Mouse (Mus musculus): ENCODE results near the gene Hcn4.

Hcn4 gene

DNA sequence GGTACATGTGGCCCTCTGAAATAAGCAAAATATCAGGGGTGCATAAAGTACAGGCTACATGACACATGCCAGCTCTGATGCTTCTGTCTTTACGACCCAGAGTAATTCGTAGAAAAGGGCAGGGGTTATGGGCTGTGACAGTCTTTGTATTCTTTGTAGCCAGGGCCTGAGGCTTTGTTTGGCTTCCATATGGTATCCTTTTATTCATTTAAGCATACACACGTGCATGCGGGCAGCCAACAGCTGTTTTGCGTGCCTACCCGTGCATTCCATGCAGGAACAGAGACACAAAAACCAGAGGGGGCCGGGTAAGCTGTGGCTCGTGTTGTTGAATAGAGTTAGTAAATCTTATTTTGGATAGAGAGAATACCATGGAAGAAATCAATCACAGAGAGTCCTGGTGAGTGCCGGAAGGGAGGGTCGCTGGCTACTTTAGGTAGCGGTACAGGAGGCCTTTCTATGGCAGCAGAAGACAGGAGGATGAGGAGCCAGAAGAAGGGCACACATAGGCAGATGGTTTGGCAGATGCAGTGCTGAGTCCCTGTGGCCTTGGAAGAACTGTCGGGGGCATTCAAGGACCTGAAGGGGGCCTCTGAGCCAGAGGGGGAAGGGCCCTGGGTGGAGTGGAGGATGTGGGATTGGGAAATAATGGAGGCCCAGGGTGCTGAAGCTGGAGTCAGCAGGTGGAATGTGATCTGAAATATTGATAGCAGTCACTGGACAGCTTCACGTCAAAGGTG, 26.5 kb downstream of the Hcn4 start:
- no peak for DNase-seq

DNA sequence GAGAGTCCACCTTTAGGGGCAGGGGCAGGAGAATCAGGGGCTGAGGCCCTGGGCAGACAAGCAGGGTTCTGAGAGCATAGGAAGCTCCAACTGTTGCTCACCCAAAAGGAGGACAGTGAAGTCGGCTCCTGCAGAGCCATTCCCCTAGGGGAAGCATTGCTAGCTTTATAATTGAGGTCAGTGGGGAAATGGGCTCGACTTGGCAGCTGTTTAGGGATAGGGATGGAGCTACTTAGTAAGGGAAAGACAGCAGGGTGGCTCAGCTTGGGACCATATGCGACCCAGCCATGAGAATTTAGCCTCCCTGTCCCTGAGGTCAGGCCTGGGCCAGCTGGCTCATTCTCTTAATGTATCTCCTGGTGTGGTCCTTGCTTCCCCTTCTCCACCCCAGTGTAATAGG, 31.7 kb downstream of the Hcn4 start:
- no peak for DNase-seq

DNA sequence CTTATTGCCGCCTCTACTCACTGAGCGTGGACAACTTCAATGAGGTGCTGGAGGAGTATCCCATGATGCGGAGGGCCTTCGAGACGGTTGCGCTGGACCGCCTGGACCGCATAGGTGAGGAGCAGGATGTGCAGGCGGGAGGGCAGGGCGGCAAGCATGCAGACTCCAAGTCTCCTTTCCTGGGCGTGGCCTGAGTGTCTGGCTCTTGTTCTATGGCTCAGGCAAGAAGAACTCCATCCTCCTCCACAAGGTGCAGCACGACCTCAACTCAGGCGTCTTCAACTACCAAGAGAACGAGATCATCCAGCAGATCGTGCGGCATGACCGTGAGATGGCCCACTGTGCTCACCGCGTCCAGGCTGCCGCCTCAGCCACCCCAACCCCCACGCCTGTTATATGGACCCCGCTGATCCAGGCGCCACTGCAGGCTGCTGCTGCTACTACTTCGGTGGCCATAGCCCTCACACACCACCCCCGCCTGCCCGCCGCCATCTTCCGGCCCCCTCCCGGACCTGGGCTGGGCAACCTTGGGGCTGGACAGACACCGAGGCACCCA, 35.9 kb downstream of the Hcn4 start:
- DNase-seq = peak in 1 of 2 experiments; percentile 15

DNA sequence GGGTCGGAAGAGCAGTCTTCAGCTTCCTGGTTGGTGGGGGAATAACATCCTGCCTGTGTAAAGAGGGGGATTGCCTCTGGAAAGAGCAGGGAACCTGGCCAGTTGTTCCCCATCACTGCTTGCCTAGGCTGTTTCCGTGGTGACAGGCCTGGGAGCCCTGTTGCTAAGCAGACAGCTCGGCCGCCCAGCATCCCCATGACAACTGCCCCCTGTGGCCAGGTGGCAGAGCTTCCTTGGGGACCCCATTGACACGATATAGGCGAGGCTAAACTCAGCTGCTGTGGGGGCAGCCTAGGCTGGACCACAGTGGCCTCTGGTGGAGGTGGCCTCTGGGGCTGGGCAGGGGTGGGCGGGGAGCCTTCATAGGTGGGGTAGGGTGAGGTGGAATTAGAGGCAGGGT, 40.6 kb downstream of the Hcn4 start:
- no peak for DNase-seq

DNA sequence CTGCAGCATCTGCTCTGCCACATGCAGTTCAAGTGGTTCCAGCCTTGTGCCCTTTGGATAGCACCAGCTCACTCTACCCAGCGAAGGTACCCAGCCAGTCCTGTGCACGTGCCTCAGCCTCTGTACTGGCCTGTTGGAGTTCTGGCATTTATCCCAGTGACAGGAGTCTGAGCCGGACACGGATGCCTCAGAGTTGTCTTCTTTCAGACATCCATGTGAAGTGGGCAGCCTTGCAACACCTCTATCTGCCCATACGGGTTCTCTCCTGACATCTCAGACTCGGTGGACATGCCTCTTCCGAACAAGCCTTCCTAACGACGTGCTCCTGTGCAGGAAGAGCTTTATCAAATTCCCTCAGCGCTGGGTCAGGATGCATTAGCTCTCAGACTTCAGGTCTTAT, 47.9 kb downstream of the Hcn4 start:
- DNase-seq = no peak

DNA sequence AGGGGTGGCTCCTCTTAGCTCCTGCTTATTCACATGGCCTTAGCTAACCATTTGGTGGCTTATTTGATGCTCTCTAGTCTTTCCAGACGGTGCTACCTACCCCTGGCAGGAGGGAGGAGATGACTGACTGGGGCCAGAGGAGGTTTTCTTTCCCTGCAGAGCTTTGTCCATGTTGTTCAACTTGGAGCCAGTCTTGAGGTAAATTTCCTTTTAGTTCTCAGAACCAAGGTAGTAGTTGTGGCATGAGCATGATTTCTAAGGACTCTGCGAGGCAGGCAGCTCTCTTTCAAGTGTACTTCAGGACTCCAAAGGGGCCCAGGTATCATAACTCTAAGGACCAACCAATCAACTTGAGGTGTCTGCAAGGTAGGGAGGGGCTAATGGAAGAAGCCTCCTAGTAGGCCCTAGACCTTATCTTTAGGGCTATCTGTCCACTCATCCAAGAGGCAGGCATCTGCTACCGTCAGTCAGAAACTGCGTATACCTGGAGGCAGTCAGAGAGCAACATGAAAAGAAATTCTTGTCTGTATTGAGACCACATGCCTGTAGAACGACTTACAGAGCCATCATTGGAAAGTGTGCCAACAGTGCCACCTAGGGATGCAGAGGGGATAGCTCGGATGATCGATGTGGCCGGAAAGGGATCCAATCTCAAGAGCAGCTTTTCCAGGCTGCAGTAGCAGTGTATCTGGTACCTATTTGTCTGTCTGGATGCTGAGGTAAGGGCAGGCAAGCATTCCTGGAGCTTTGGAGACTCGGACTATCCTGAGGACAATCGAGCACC, 50.5 kb downstream of the Hcn4 start:
- peak in 1 of 2 experiments; percentile 75 for DNase-seq

DNA sequence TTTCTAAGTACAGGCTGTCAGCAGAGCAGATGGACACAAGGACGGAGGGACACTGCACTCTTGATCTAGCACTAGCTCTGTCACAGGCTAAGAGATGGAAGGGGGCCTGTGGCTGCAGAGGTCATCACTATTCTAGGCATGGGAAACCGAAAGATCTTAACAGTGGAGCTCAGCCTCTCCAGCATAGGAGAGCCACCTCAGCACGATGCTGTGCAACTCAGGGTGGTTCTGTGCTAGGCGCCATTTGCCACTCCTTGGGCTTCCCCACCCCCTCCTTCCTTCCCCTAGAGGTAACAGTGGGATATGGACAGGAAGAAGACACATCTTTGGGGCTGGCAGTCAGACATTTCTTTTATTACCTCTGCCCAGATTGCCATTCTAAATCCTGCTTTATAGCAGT, 51.1 kb downstream of the Hcn4 start:
- no peak for DNase-seq

DNA sequence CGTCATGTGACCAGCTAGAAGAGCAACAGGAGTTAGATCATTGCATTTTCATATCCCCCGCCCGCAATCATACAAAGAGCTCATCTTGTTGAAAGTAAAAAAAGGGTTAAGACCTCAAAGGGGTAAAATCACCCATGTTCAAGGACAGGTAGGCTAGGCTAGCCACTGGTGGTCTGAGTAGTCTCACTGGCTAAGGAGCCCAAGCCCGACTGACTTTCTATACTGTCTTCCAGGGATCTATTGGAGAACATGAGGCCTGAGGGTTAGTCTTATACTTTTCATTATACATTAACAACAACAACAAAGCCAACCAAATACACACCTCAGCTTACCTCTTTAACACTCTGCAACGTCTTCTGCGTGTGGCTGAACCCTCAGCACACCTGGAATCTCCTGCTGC, 52.2 kb downstream of the Hcn4 start:
- DNase-seq = no peak

DNA sequence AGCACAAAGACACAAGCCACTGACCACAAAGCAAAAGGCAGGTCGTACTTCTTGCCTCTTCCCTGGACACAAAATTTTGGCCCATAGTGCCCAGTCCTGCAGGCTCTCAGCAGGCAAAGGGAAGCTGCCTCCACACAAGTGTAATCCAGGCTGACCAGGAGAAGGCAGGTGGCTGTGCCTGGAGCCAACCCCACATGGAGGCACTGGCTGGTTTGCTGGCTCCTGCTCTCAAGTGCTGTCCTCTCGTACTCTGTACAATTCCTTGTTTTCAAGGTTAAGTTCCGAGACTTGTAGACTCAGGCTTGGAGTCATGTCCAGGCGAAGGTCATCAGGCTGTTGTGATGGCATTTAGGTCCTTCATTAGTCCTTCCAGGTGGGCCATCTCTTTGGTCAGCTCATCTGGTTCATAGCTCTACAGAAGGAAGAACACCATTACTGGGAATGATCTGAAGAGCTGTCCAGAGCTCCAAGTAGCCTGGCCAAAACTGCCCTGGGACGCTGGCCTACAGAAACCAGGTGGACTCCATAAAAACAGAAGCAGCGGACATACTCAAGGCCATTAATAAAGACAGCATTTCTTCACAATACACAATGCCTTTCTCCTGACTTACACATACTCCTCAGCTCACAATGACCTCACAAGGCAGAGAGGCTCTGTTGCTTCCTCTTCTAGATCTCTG, 53.9 kb downstream of the Hcn4 start:
- DNase-seq = no peak

DNA sequence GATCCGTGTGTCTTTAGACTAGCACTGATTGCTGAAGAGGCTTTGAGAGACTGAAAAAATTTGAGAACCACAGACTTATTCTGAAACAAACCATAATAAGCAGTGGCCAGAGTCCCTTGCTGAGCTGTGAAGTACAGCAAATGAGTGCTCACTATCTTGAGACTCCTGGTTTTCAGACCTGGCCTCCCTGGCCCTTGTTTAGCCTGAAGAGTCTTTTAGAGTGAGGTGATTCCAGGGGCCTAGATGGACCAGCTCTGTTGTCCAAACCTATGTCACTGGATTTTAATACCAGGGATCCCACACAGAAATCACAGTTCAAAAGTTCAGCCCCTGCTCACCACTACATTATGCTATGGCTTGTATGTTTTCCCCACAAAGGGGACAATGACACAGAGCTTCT, 56.6 kb downstream of the Hcn4 start:
- DNase-seq = no peak

DNA sequence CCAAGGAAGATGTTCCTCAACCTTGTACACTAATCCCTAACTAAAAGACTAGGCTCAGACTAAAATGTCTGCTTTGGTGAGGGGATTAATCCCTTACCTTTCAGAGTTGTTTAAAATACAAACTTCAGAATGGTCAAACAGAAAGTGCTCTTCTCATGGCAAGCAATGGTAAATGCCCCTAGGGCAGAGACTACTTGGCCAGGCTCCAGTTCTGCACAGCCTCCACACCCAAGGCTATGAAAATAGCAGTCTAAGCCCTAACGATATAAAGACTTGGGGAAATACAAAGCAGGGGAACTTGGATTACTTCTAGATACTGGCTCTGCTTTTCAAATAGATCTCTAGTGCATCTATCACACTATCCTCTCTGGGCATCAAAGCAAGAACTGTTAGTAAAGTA, 59.5 kb downstream of the Hcn4 start:
- peak; percentile 74 to 75 for DNase-seq

DNA sequence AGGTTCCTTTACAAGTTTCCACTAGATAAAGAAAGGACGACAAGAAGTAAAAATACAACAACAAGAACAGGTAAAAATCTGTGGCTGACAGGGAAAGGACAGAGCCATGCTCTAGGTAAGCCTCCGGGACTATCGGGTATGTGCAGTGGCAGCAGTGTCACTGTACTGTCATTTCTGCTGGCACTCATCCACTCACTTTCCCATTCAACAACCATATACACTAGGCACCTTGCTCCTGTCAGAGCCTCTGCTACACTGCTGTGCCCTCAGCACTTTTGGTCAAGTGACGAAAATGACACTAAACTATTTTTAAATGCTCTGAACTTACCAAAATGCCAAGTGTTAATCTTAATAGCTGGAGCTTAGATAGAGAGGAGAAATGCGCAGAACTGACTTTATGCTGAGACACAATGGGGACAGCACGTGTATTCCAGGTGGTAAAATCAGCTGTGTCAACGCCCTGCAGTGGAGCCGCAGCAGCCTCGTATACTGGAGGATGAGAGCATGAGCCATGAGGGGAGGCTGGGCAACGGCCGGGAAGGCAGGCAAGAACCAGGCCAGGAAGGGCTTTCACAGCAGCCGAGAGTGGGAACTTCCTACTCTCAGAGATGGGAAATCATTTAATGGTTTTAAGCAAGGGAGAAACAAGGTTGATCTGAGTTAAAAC, 66.7 kb downstream of the Hcn4 start:
- no peak for DNase-seq

DNA sequence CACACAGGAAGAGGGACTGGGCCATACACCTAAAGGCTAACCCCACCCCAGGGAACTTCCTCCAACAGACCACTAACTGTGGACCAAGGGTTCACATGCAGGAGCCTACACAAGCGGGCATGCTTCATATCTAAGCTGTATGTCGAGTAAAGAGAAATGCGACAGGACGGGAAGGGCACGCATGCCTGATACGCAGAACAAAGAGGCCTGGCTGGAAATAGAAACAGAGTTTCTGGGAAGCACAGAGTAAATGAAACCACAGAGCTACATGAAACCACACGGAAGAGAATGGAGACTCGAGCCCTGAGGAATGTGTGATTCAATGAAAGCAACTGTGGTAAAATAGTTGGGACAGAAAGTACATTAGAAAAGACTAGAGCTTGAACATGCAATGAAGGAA, 67.7 kb downstream of the Hcn4 start:
- DNase-seq = no peak

DNA sequence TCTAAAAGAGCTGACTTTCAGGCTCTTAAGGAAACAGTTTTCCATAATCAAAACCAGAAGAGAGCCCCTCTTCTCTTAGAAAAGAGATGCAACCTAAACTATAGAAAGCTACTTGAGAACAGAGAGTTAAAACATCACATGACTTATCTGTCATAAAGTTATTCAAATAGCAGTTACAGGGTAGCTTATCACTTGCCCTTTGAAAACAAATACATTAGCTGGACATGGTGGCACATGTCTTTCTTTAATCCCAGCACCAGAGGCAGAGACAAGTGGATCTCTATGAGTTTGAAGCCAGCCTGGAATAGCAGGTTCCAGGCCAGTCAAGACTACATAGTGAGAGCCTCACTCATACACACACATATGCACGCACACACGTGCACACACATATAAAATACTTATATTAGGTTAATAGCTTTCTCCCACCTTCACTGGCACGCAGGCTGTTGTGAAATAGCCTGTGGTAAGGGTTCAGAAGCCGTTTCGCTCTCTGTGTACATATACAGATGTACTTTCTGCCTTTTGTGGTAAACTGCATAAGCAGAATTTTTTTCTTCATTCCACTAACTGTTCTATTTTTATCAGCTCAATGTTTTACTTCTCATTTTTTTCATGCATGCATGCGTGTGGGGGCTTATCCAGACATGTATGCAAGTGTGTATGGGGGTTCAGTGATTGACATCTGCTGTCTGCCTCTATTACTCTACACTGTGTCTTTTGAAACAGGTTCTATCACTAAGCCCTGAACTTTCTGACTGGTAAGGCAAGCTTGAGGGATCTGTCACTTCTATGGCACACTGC, 68.8 kb downstream of the Hcn4 start:
- no peak for DNase-seq

DNA sequence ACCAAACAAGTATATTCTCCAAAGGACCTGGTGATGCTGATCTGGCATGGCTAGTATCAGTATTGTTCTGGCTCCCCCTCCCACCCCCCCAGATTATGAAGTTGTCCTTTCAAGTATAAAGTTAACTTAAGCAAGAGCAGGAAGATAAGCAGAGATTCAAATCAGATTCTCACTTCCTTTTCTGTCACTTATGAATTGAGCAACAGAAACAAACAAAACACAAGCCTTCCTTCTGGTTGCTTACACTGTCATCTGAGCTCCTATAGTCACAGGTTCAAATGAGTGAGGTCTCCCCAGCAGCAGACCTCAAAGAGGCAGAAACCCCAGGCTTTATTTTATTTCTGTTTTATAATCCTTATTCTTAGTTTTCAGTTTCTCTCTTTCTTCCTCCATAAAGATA, 76.4 kb downstream of the Hcn4 start:
- no peak for DNase-seq

DNA sequence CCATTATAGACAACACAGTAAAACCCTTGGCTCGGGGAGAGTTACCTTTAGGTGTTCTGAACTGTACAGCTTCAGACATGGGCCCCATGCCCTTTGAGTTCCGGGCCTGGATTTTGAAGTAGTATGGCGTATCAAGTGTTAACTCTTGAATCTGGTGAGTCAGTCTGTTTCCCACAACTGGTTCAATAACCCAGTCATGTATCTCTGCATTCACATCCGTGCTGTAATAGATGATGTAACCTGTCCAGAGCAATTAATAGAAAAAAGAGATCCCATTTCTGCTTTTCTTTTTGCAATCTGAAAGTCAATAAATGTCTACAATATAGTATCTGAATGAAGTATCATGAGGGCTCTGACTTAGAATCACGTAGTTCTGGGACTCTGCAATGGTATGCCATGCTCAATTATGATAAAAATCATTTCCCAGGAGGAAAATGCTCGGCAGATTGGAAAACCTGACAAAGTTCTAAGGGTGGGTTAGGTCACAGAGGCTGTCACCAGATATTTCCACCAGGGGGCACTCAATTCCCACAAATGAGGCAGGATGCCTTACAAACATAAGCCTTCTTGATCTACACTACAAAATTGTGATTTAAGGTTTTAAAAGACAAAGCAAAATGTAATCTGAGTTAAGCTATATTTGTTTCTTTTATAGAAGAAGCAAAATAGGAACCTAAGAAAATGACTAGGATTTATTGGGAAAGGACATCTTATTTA, 79.8 kb downstream of the Hcn4 start:
- DNase-seq = peak in 1 of 2 experiments; percentile 59

Data from kidney, postnatal 25 days (tissue).